Mouse (Mus musculus) lung, adult 2 months (tissue): ENCODE results near the gene 4933430I17Rik.

ENCODE experiments used
- CTCF ChIP-seq: fragments of 200-500 bp; IDR thresholded peaks from 2 replicates; pipeline ENCODE4 v1.5.1; 2011; ENCODE audit warnings: mild to moderate bottlenecking, low read length, control low read depth; ENCODE audit not compliant: insufficient read depth
- POLR2A ChIP-seq: fragments of 200-500 bp; IDR thresholded peaks from 2 replicates; pipeline ENCODE4 v1.6.1; 2011; ENCODE audit warnings: low read depth, mild to moderate bottlenecking, control low read depth, low read length, borderline replicate concordance; ENCODE audit errors: extremely low read depth

DNA sequence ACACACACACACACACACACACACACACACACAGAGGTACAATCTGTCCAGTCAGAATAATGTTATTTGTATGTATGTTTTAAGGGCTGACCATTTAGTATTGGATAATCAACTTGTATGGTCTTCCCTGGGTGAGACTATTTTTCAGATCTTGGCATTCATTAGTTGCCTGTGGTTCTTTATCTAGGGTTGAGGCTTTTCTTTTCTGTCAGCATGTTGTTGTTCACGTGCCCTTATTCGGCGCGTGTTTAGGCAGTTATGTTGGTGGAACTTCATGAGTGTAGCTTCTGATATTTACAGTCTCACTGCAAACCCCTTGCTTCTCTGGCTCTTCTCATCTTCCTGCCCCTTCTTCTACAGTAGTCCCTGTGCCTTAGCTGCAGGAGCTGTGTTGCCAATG is 2.5 kb downstream of the 4933430I17Rik start:
- TF ChIP-seq CTCF: no peak
- TF ChIP-seq POLR2A: no peak
